Comparison of ENCODE assay signal across 9 mouse cellular contexts in the genomic region with DNA sequence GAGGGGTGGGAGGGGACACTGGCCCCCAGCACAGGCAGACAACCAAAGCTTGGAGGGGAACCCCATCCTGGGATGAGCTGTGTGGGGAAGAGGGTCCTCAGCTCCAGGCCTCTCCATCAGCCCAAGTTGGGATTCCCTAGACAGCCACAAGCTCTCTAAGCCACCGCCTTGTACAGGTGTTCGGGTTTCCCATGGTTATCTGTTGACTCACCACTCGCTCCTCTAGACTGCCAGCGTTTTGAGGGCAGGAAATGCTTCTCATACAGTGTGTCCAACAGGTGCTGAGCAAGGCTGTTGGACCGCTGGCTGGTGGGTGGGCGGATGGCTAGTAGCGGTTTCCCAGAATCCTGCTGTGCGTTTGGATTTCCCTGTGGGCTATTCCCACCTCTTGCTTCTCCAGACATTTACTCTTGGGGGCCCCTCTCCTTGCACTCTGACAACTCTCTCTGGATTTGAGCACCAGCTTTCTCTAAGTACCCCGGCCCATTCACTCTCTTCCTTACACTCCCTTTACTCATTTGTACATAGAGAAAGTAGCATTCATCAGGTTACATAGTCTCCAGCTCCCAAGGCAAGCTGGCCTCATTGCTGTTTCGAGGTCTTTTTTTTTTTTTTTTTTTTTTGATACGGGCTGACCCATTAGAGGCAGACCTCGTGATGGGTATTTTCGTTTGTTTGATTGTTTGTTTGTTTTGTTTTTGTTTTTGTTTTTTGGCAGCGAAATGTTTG. TPM values are rescaled to one million over a fixed set of nuclear protein-coding genes. Genes with fewer than 3 reads are reported as not detected.
DNase-seq lines count a peak whose midpoint lies in the region; ATAC-seq and TF ChIP-seq lines count a peak whose summit lies in the region.
"Had no signal": no experiment of that assay in that cellular context is flagged by ENCODE, and none has a peak within 500 bp of the region (broad histone marks: within the 10 kb centered on the region; RNA-seq: fewer than 3 reads in every experiment).

No protein-coding gene starts in this region.

- H3K9ac ChIP-seq in kidney, embryonic 15.5 days: no peak overlapping the region
- H3K9ac ChIP-seq in embryonic facial prominence, embryonic 11.5 days (replicated peaks; ENCODE audit: low read length): no peak overlapping the region
- H3K9ac ChIP-seq in hindbrain, embryonic 14.5 days: 0 out of 2 replicates have a peak overlapping the region, but pooled peaks have one; percentile 20
- peak overlapping the region; percentile 1; the same call in 1 of the 2 replicates for H3K9ac ChIP-seq in midbrain, postnatal 0 days (replicated peaks; ENCODE audit: low read length, poor library complexity, severe bottlenecking)

- peaks cover 38% of the 10 kb centered on the region for H3K4me1 ChIP-seq in kidney, embryonic 15.5 days
- peaks cover 8% of the 10 kb centered on the region for H3K4me1 ChIP-seq in embryonic facial prominence, embryonic 11.5 days (ENCODE audit: control insufficient read depth, insufficient read depth, low read length)
- peaks cover 14% of the 10 kb centered on the region for H3K4me1 ChIP-seq in hindbrain, embryonic 14.5 days (replicated peaks; ENCODE audit: control insufficient read depth, insufficient read depth, low read length)
- peaks cover 10% of the 10 kb centered on the region; the same call in 1 of the 2 replicates for H3K4me1 ChIP-seq in midbrain, postnatal 0 days (ENCODE audit: insufficient read depth, low read length)

- no peak for ATAC-seq in kidney, embryonic 15.5 days (replicated peaks; ENCODE audit: low FRiP score)
- no peak for ATAC-seq in embryonic facial prominence, embryonic 11.5 days (replicated peaks; ENCODE audit: insufficient number of reproducible peaks, low FRiP score, low TSS enrichment, low read depth)
- ATAC-seq in hindbrain, embryonic 14.5 days (ENCODE audit: low FRiP score): no peak
- no peak for ATAC-seq in midbrain, postnatal 0 days (ENCODE audit: low FRiP score)

- TF ChIP-seq CTCF in midbrain, postnatal 0 days (IDR thresholded peaks at IDR 0.05): no peak

- WGBS in kidney, embryonic 15.5 days: 12% methylated on average over 14 of the region's 14 CpGs
- 10% methylated on average over 14 of the region's 14 CpGs for WGBS in embryonic facial prominence, embryonic 11.5 days
- 21% methylated on average over 14 of the region's 14 CpGs for WGBS in hindbrain, embryonic 14.5 days
- 10% methylated on average over 14 of the region's 14 CpGs for WGBS in midbrain, postnatal 0 days

- H3K9me3 ChIP-seq in kidney, embryonic 15.5 days (replicated peaks): no peaks in the 10 kb centered on the region
- no peaks in the 10 kb centered on the region for H3K9me3 ChIP-seq in embryonic facial prominence, embryonic 11.5 days (replicated peaks; ENCODE audit: control insufficient read depth, low read length)
- no peaks in the 10 kb centered on the region for H3K9me3 ChIP-seq in hindbrain, embryonic 14.5 days (ENCODE audit: control insufficient read depth, low read length)
- no peaks in the 10 kb centered on the region for H3K9me3 ChIP-seq in midbrain, postnatal 0 days (ENCODE audit: low read length)

- DNase-seq in kidney, adult 18-20 months: no peak
- DNase-seq in embryonic facial prominence, embryonic 11.5 days (ENCODE audit: low spot score): no peak
- no peak for DNase-seq in hindbrain, embryonic 14.5 days (ENCODE audit: low spot score)
- DNase-seq in midbrain, postnatal 0 days (ENCODE audit: low spot score): no peak
- DNase-seq in adrenal gland, postnatal 36 days: no peak
- DNase-seq in gastrocnemius, adult 18-20 months (ENCODE audit: low spot score): no peak
- no peak for DNase-seq in spleen, postnatal 36 days (ENCODE audit: low spot score in 2 of 2)

- no peak overlapping the region for H3K27ac ChIP-seq in kidney, embryonic 15.5 days
- H3K27ac ChIP-seq in embryonic facial prominence, embryonic 11.5 days (replicated peaks; ENCODE audit: low read depth, low read length): no peak overlapping the region
- no peak overlapping the region for H3K27ac ChIP-seq in hindbrain, embryonic 14.5 days
- H3K27ac ChIP-seq in midbrain, postnatal 0 days (ENCODE audit: low read depth, low read length): no peak overlapping the region

- peak overlapping the region; percentile 36 for H3K4me3 ChIP-seq in kidney, embryonic 15.5 days (replicated peaks)
- peak overlapping the region; percentile 7; the same call in 1 of the 2 replicates for H3K4me3 ChIP-seq in embryonic facial prominence, embryonic 11.5 days (ENCODE audit: low read depth, low read length)
- H3K4me3 ChIP-seq in hindbrain, embryonic 14.5 days (replicated peaks; ENCODE audit: low read length): peak overlapping the region; percentile 22
- H3K4me3 ChIP-seq in midbrain, postnatal 0 days (ENCODE audit: low read depth, low read length): peak overlapping the region; percentile 25

- no peaks in the 10 kb centered on the region for H3K36me3 ChIP-seq in kidney, embryonic 15.5 days
- H3K36me3 ChIP-seq in embryonic facial prominence, embryonic 11.5 days (replicated peaks; ENCODE audit: control insufficient read depth, insufficient read depth, low read depth, low read length): no peaks in the 10 kb centered on the region
- H3K36me3 ChIP-seq in hindbrain, embryonic 14.5 days (replicated peaks; ENCODE audit: control insufficient read depth, insufficient read depth): no peaks in the 10 kb centered on the region
- no peaks in the 10 kb centered on the region for H3K36me3 ChIP-seq in midbrain, postnatal 0 days (ENCODE audit: insufficient read depth, low read length)
- H3K36me3 ChIP-seq: G1E had no signal

- H3K4me2 ChIP-seq in kidney, embryonic 15.5 days: peak overlapping the region; percentile 92
- H3K4me2 ChIP-seq in embryonic facial prominence, embryonic 11.5 days (ENCODE audit: low read depth, low read length): peak overlapping the region; percentile 40
- H3K4me2 ChIP-seq in hindbrain, embryonic 14.5 days (replicated peaks): peak overlapping the region; percentile 52
- H3K4me2 ChIP-seq in midbrain, postnatal 0 days (ENCODE audit: low read depth, low read length, poor library complexity, severe bottlenecking): peak overlapping the region; percentile 46

- peaks cover 73% of the 10 kb centered on the region for H3K27me3 ChIP-seq in kidney, embryonic 15.5 days
- H3K27me3 ChIP-seq in embryonic facial prominence, embryonic 11.5 days (ENCODE audit: control insufficient read depth, insufficient read depth, low read length): peaks cover 54% of the 10 kb centered on the region
- H3K27me3 ChIP-seq in hindbrain, embryonic 14.5 days (ENCODE audit: control insufficient read depth, insufficient read depth, low read length): peaks cover 54% of the 10 kb centered on the region
- peaks cover 20% of the 10 kb centered on the region; the same call in 1 of the 2 replicates for H3K27me3 ChIP-seq in midbrain, postnatal 0 days (ENCODE audit: insufficient read depth, low read length)

RNA-seq across cellular contexts. Expression of gene Rtn4rl2, which starts 3.0 kb away (rescaled TPM):
- polyA plus RNA-seq in kidney, embryonic 15.5 days (2015; fragmentation: Nextera tagmentation; extraction: Ambion mirVana): 1.2 and 1.6 TPM in 2 replicates
- 2.4 and 3.2 TPM in 2 replicates for polyA plus RNA-seq in embryonic facial prominence, embryonic 11.5 days (2014; fragmentation: Nextera tagmentation; extraction: Ambion mirVana)
- 3.8 and 4.5 TPM in 2 replicates for polyA plus RNA-seq in hindbrain, embryonic 14.5 days (2014; fragmentation: Nextera tagmentation; extraction: Ambion mirVana)
- 7.7 and 11.4 TPM in 2 replicates for total RNA-seq in midbrain, postnatal 0 days (2014; rRNA removed)
- polyA plus RNA-seq in midbrain, postnatal 0 days (2015; fragmentation: Nextera tagmentation; extraction: Ambion mirVana): 6.3 and 6.5 TPM in 2 replicates
- 1 to 10 TPM in 1 of 2 experiments, under 1 TPM in 1; 0.79 to 2.4 TPM for total RNA-seq in adrenal gland, postnatal 36 days (2021)
- total RNA-seq in gastrocnemius, adult 18-20 months (2021): under 1 TPM; 0.52 to 0.62 TPM
- total RNA-seq: G1E had no signal
- polyA plus RNA-seq: G1E had no signal

RNA-seq across cellular contexts. Expression of gene Slc43a3, which starts 46.9 kb away (rescaled TPM):
- 52.4 and 56.3 TPM in 2 replicates for polyA plus RNA-seq in kidney, embryonic 15.5 days (2015; fragmentation: Nextera tagmentation; extraction: Ambion mirVana)
- 37.2 and 38.9 TPM in 2 replicates for polyA plus RNA-seq in embryonic facial prominence, embryonic 11.5 days (2014; fragmentation: Nextera tagmentation; extraction: Ambion mirVana)
- 4.8 and 4.9 TPM in 2 replicates for polyA plus RNA-seq in hindbrain, embryonic 14.5 days (2014; fragmentation: Nextera tagmentation; extraction: Ambion mirVana)
- 1.7 and 2.0 TPM in 2 replicates for total RNA-seq in midbrain, postnatal 0 days (2014; rRNA removed)
- 1.9 and 2.0 TPM in 2 replicates for polyA plus RNA-seq in midbrain, postnatal 0 days (2015; fragmentation: Nextera tagmentation; extraction: Ambion mirVana)
- total RNA-seq in adrenal gland, postnatal 36 days (2021): 10 to 100 TPM; 52.8 to 88.3 TPM
- 10 to 100 TPM; 17.2 to 18.4 TPM for total RNA-seq in gastrocnemius, adult 18-20 months (2021)

RNA-seq across cellular contexts. Expression of gene Slc43a1, which starts 50.8 kb away (rescaled TPM):
- 16.5 and 20.7 TPM in 2 replicates for polyA plus RNA-seq in kidney, embryonic 15.5 days (2015; fragmentation: Nextera tagmentation; extraction: Ambion mirVana)
- 23.1 and 28.0 TPM in 2 replicates for polyA plus RNA-seq in embryonic facial prominence, embryonic 11.5 days (2014; fragmentation: Nextera tagmentation; extraction: Ambion mirVana)
- polyA plus RNA-seq in hindbrain, embryonic 14.5 days (2014; fragmentation: Nextera tagmentation; extraction: Ambion mirVana): 1.5 and 1.6 TPM in 2 replicates
- total RNA-seq in midbrain, postnatal 0 days (2014; rRNA removed): 0.99 and 1.8 TPM in 2 replicates
- 0.34 and 0.46 TPM in 2 replicates for polyA plus RNA-seq in midbrain, postnatal 0 days (2015; fragmentation: Nextera tagmentation; extraction: Ambion mirVana)
- total RNA-seq in adrenal gland, postnatal 36 days (2021): 1 to 10 TPM; 6.6 to 7.5 TPM
- total RNA-seq in gastrocnemius, adult 18-20 months (2021): 10 to 100 TPM; 11.0 to 12.7 TPM
- polyA plus RNA-seq: G1E had no signal

Comparison
In these comparisons a context has a peak if more than half of its experiments do, and no peak if none do; other contexts are left out.
1. H3K4me2 ChIP-seq: peak in every context shown above with its lines; median percentile 92 in kidney, embryonic 15.5 days; 52 in hindbrain, embryonic 14.5 days; 46 in midbrain, postnatal 0 days; 40 in embryonic facial prominence, embryonic 11.5 days.
2. H3K9ac ChIP-seq: peak in hindbrain, embryonic 14.5 days (single experiment) and midbrain, postnatal 0 days (single experiment); none in kidney, embryonic 15.5 days (single experiment) and embryonic facial prominence, embryonic 11.5 days (single experiment).
3. Peak in every context shown above with its lines, with median percentiles within 50 percentile points of each other: H3K4me3 ChIP-seq.